Mouse (Mus musculus) intestine, embryonic 14.5 days (tissue): ENCODE measurements around the gene Tceanc. TPM values are rescaled to one million over a fixed set of nuclear protein-coding genes. Genes with fewer than 3 reads are reported as not detected.

Experiments used
- ATAC-seq: fragments of 200-750 bp; cut with Nextera tagmentation; replicated peaks from 2 replicates; pipeline ENCODE4 v1.8.0; 2017; ENCODE audit warnings: low read depth, moderate number of reproducible peaks, moderate TSS enrichment, moderate library complexity; ENCODE audit not compliant: low FRiP score, low TSS enrichment
- DNase-seq: peaks from one replicate; pipeline ENCODE4 v3.0.0-alpha.2; 2018; ENCODE audit warnings: low spot score
- H3K27ac ChIP-seq: fragments of 300-500 bp; sonication (generic); 2 replicates; pipeline ENCODE4 v1.5.1; 2014; ENCODE audit warnings: low read depth, mild to moderate bottlenecking, control low read depth
- H3K27me3 ChIP-seq: fragments of 300-500 bp; sonication (generic); replicated peaks from 2 replicates; pipeline ENCODE4 v1.6.1; 2014; ENCODE audit warnings: low read length, control low read depth; ENCODE audit not compliant: control insufficient read depth, insufficient read depth
- H3K36me3 ChIP-seq: fragments of 300-500 bp; sonication (generic); 2 replicates; pipeline ENCODE4 v1.6.1; 2014; ENCODE audit warnings: low read length, control low read depth; ENCODE audit not compliant: control insufficient read depth, insufficient read depth
- H3K4me1 ChIP-seq: fragments of 300-500 bp; sonication (generic); replicated peaks from 2 replicates; pipeline ENCODE4 v1.6.1; 2014; ENCODE audit warnings: low read length, control low read depth, mixed read lengths; ENCODE audit not compliant: control insufficient read depth, insufficient read depth
- H3K4me2 ChIP-seq: fragments of 300-500 bp; sonication (generic); 2 replicates; pipeline ENCODE4 v1.6.1; 2014; ENCODE audit warnings: low read length
- H3K4me3 ChIP-seq: fragments of 300-500 bp; sonication (generic); 2 replicates; pipeline ENCODE4 v1.5.1; 2014; ENCODE audit warnings: low read depth, low read length, control low read depth, mixed read lengths
- H3K9ac ChIP-seq: fragments of 300-500 bp; sonication (generic); 2 replicates; pipeline ENCODE4 v1.6.1; 2014; ENCODE audit warnings: mild to moderate bottlenecking, low read length
- H3K9me3 ChIP-seq: fragments of 300-500 bp; sonication (generic); 2 replicates; pipeline ENCODE4 v1.6.1; 2016; ENCODE audit warnings: low read length, control low read depth; ENCODE audit not compliant: control insufficient read depth
- WGBS: fragments of 180-500 bp; shearing (Covaris S2); extraction: QIAGEN DNeasy Blood & Tissue Kit; methylation state at CpG from one replicate; pipeline ENCODE4 v1.1.7; 2014; 5-methylcytosine and 5-hydroxymethylcytosine counted together
- polyA plus RNA-seq: library from polyadenylated mRNA; unstranded; fragments of >200 nt; fragmentation: Nextera tagmentation; extraction: Ambion mirVana; gene quantifications from 2 replicates; pipeline ENCODE4 v1.2.1, GENCODE M21; 2014

Tceanc gene
- polyA plus RNA-seq: 5.5 and 7.2 TPM in 2 replicates

GRCm38 (mm10) chrX:166518345-166518744 is at the start of gene Tceanc:
Tceanc (minus strand) TSS chrX:166518567.
- Histone ChIP-seq H3K9ac (no peak within 1 kb of the TSS), H3K27me3 (0 out of 2 replicates have a peak, but pooled peaks cover 3% of the 10 kb centered on the region), H3K9me3 (no peaks in the 10 kb centered on the region), H3K4me3 (no peak within 1 kb of the TSS), H3K36me3 (no peaks in the 10 kb centered on the region), H3K4me1 (no peaks in the 10 kb centered on the region), H3K4me2 (no peak within 1 kb of the TSS), H3K27ac (no peak within 1 kb of the TSS)
- WGBS: 57% methylated on average over 16 of the region's 16 CpGs
- DNase-seq (no peak), ATAC-seq (no peak)

- Histone ChIP-seq H3K36me3 (no peaks in the 10 kb centered on the region), H3K27ac (no peak overlapping the region)
- 82% methylated on average over 6 of the region's 6 CpGs for WGBS
Observed at GRCm38 (mm10) chrX:166565983-166566382, 47.6 kb upstream of the Tceanc start.

GRCm38 (mm10) chrX:166565401-166565800 is 47.0 kb upstream of the Tceanc start:
- H3K36me3 ChIP-seq: no peaks in the 10 kb centered on the region
- ATAC-seq: no peak
- no peak for DNase-seq
- no peak overlapping the region for H3K4me2 ChIP-seq
- H3K4me1 ChIP-seq: no peaks in the 10 kb centered on the region
- H3K4me3 ChIP-seq: no peak overlapping the region
- H3K9me3 ChIP-seq: no peaks in the 10 kb centered on the region
- WGBS: 63% methylated on average over 5 of the region's 5 CpGs
- no peak overlapping the region for H3K27ac ChIP-seq
- H3K27me3 ChIP-seq: no peaks in the 10 kb centered on the region
- no peak overlapping the region for H3K9ac ChIP-seq

More at GRCm38 (mm10) chrX:166565983-166566382, 47.6 kb upstream of the Tceanc start:
- H3K9me3 ChIP-seq: no peaks in the 10 kb centered on the region
- no peaks in the 10 kb centered on the region for H3K27me3 ChIP-seq
- ATAC-seq (no peak), DNase-seq (no peak)
- H3K4me2 ChIP-seq: no peak overlapping the region
- H3K4me3 ChIP-seq: no peak overlapping the region
- no peak overlapping the region for H3K9ac ChIP-seq
- no peaks in the 10 kb centered on the region for H3K4me1 ChIP-seq

- ATAC-seq (no peak), DNase-seq (no peak)
- H3K27me3 ChIP-seq: no peaks in the 10 kb centered on the region
Observed at GRCm38 (mm10) chrX:166564900-166565299, 46.5 kb upstream of the Tceanc start.

GRCm38 (mm10) chrX:166559333-166559732 is 41.0 kb upstream of the Tceanc start:
- Histone ChIP-seq H3K4me1 (no peaks in the 10 kb centered on the region), H3K9me3 (no peaks in the 10 kb centered on the region), H3K27me3 (no peaks in the 10 kb centered on the region), H3K9ac (no peak overlapping the region), H3K4me2 (no peak overlapping the region), H3K36me3 (no peaks in the 10 kb centered on the region), H3K4me3 (no peak overlapping the region), H3K27ac (no peak overlapping the region)
- ATAC-seq (no peak), DNase-seq (no peak)
- WGBS: 67% methylated on average over 3 of the region's 3 CpGs

More at GRCm38 (mm10) chrX:166564900-166565299, 46.5 kb upstream of the Tceanc start:
- Histone ChIP-seq H3K27ac (no peak overlapping the region), H3K4me1 (no peaks in the 10 kb centered on the region), H3K4me2 (no peak overlapping the region), H3K4me3 (no peak overlapping the region), H3K9me3 (no peaks in the 10 kb centered on the region), H3K9ac (no peak overlapping the region), H3K36me3 (no peaks in the 10 kb centered on the region)
- WGBS: 58% methylated on average over 5 of the region's 5 CpGs

GRCm38 (mm10) chrX:166552355-166552754 is 34.0 kb upstream of the Tceanc start:
- Histone ChIP-seq H3K9me3 (no peaks in the 10 kb centered on the region), H3K4me2 (no peak overlapping the region), H3K36me3 (no peaks in the 10 kb centered on the region), H3K27ac (no peak overlapping the region), H3K9ac (no peak overlapping the region), H3K4me3 (no peak overlapping the region), H3K27me3 (no peaks in the 10 kb centered on the region), H3K4me1 (no peaks in the 10 kb centered on the region)
- ATAC-seq (no peak), DNase-seq (no peak)
- WGBS: 73% methylated on average over 6 of the region's 7 CpGs

GRCm38 (mm10) chrX:166546495-166546894 is 28.1 kb upstream of the Tceanc start:
- DNase-seq: no peak
- H3K4me3 ChIP-seq: no peak overlapping the region
- ATAC-seq: no peak
- H3K4me2 ChIP-seq: no peak overlapping the region
- H3K4me1 ChIP-seq: no peaks in the 10 kb centered on the region
- WGBS: 88% methylated on average over 2 of the region's 2 CpGs
- no peak overlapping the region for H3K27ac ChIP-seq
- no peaks in the 10 kb centered on the region for H3K36me3 ChIP-seq
- H3K27me3 ChIP-seq: 0 out of 2 replicates have a peak, but pooled peaks cover 2% of the 10 kb centered on the region
- no peaks in the 10 kb centered on the region for H3K9me3 ChIP-seq
- no peak overlapping the region for H3K9ac ChIP-seq

- 16% methylated on average over 4 of the region's 4 CpGs for WGBS
- DNase-seq: no peak
- 0 out of 2 replicates have a peak, but pooled peaks have one; percentile 55 for ATAC-seq
Observed at GRCm38 (mm10) chrX:166535138-166535537, 16.8 kb upstream of the Tceanc start.

GRCm38 (mm10) chrX:166533432-166533831 is 15.1 kb upstream of the Tceanc start:
- H3K36me3 ChIP-seq: no peaks in the 10 kb centered on the region
- ATAC-seq (0 out of 2 replicates have a peak, but pooled peaks have one; percentile 53), DNase-seq (no peak)
- H3K9me3 ChIP-seq: no peaks in the 10 kb centered on the region
- H3K4me1 ChIP-seq: no peaks in the 10 kb centered on the region
- no peak overlapping the region for H3K4me3 ChIP-seq
- no peak overlapping the region for H3K4me2 ChIP-seq
- no peak overlapping the region for H3K27ac ChIP-seq
- WGBS: 82% methylated on average over 4 of the region's 4 CpGs
- H3K27me3 ChIP-seq: peaks cover 4% of the 10 kb centered on the region; the same call in 1 of the 2 replicates
- no peak overlapping the region for H3K9ac ChIP-seq

More at GRCm38 (mm10) chrX:166535138-166535537, 16.8 kb upstream of the Tceanc start:
- H3K36me3 ChIP-seq: no peaks in the 10 kb centered on the region
- H3K27me3 ChIP-seq: peaks cover 4% of the 10 kb centered on the region; the same call in 1 of the 2 replicates
- H3K27ac ChIP-seq: no peak overlapping the region
- H3K9ac ChIP-seq: no peak overlapping the region
- H3K4me2 ChIP-seq: no peak overlapping the region
- H3K4me3 ChIP-seq: no peak overlapping the region
- no peaks in the 10 kb centered on the region for H3K9me3 ChIP-seq
- H3K4me1 ChIP-seq: no peaks in the 10 kb centered on the region
